Mouse (Mus musculus): ENCODE data around the gene Mthfr. TPM values are rescaled to one million over a fixed set of nuclear protein-coding genes. Genes with fewer than 3 reads are reported as not detected.
A peak's percentile ranks its signal among the peaks of the same experiment; 100 is the strongest.

Gene Mthfr
- polyA plus RNA-seq, 1 experiment from 2014 or later, result 8.2 TPM

GRCm38 (mm10) chr4:148081201-148081600 is 42.3 kb downstream of the Mthfr start:
- 91% methylated on average over 10 of the region's 10 CpGs for WGBS
- no peak overlapping the region for H3K4me2 ChIP-seq (replicated peaks; ENCODE audit: low read depth)

GRCm38 (mm10) chr4:148082257-148083044 is 43.6 kb downstream of the Mthfr start:
- Histone ChIP-seq H3K36me3 (ENCODE audit: control insufficient read depth, insufficient read depth, low read length) (peaks cover 6% of the 10 kb centered on the region), H3K27ac (replicated peaks) (peak overlapping the region; percentile 53; the same call in 1 of the 2 replicates), H3K27me3 (ENCODE audit: control insufficient read depth, insufficient read depth, low read length) (no peaks in the 10 kb centered on the region), H3K4me1 (replicated peaks; ENCODE audit: control insufficient read depth, insufficient read depth) (no peaks in the 10 kb centered on the region), H3K9me3 (ENCODE audit: control insufficient read depth, low read length) (no peaks in the 10 kb centered on the region), H3K9ac (ENCODE audit: low read length) (no peak overlapping the region), H3K4me2 (replicated peaks; ENCODE audit: low read depth) (no peak overlapping the region), H3K4me3 (ENCODE audit: low read depth, low read length) (no peak overlapping the region)
- 50% methylated on average over 12 of the region's 12 CpGs for WGBS
- DNase-seq (ENCODE audit: low spot score) (peak; percentile 73), ATAC-seq (ENCODE audit: low FRiP score, low TSS enrichment) (peak; percentile 19; the same call in 1 of the 2 replicates)
- peak; percentile 81 for TF ChIP-seq CTCF (IDR thresholded peaks at IDR 0.05; ENCODE audit: low read depth)
- no peak for TF ChIP-seq EP300 (optimal IDR thresholded peaks at IDR 0.05)

More at GRCm38 (mm10) chr4:148081201-148081600, 42.3 kb downstream of the Mthfr start:
- no peak for ATAC-seq (ENCODE audit: low FRiP score, low TSS enrichment)
- DNase-seq (ENCODE audit: low spot score), result no peak
- peaks cover 6% of the 10 kb centered on the region for H3K36me3 ChIP-seq (ENCODE audit: control insufficient read depth, insufficient read depth, low read length)
- no peaks in the 10 kb centered on the region for H3K4me1 ChIP-seq (replicated peaks; ENCODE audit: control insufficient read depth, insufficient read depth)
- H3K4me3 ChIP-seq (ENCODE audit: low read depth, low read length), result no peak overlapping the region
- H3K9ac ChIP-seq (ENCODE audit: low read length), result no peak overlapping the region
- no peaks in the 10 kb centered on the region for H3K27me3 ChIP-seq (ENCODE audit: control insufficient read depth, insufficient read depth, low read length)
- H3K9me3 ChIP-seq (ENCODE audit: control insufficient read depth, low read length), result no peaks in the 10 kb centered on the region
- TF ChIP-seq EP300 (optimal IDR thresholded peaks at IDR 0.05) (no peak), CTCF (IDR thresholded peaks at IDR 0.05; ENCODE audit: low read depth) (no peak)
- no peak overlapping the region for H3K27ac ChIP-seq (replicated peaks)

GRCm38 (mm10) chr4:148083176-148083899 is 44.5 kb downstream of the Mthfr start:
- Histone ChIP-seq H3K27me3 (ENCODE audit: control insufficient read depth, insufficient read depth, low read length) (no peaks in the 10 kb centered on the region), H3K4me2 (replicated peaks; ENCODE audit: low read depth) (no peak overlapping the region), H3K9ac (ENCODE audit: low read length) (no peak overlapping the region), H3K27ac (replicated peaks) (peak overlapping the region; percentile 53), H3K9me3 (ENCODE audit: control insufficient read depth, low read length) (no peaks in the 10 kb centered on the region), H3K4me3 (ENCODE audit: low read depth, low read length) (no peak overlapping the region), H3K36me3 (ENCODE audit: control insufficient read depth, insufficient read depth, low read length) (peaks cover 6% of the 10 kb centered on the region), H3K4me1 (replicated peaks; ENCODE audit: control insufficient read depth, insufficient read depth) (no peaks in the 10 kb centered on the region; the same call in 1 of the 2 replicates)
- DNase-seq (ENCODE audit: low spot score), result no peak
- no peak for TF ChIP-seq EP300 (optimal IDR thresholded peaks at IDR 0.05)
- TF ChIP-seq CTCF (IDR thresholded peaks at IDR 0.05; ENCODE audit: low read depth), result no peak
- 53% methylated on average over 21 of the region's 21 CpGs for WGBS
- ATAC-seq (ENCODE audit: low FRiP score, low TSS enrichment), result no peak

- WGBS, result 29% methylated on average over 7 of the region's 8 CpGs
- Histone ChIP-seq H3K27me3 (ENCODE audit: control insufficient read depth, insufficient read depth, low read length) (no peaks in the 10 kb centered on the region), H3K27ac (replicated peaks) (no peak overlapping the region), H3K4me2 (replicated peaks; ENCODE audit: low read depth) (peak overlapping the region; percentile 8; the same call in 1 of the 2 replicates), H3K9me3 (ENCODE audit: control insufficient read depth, low read length) (no peaks in the 10 kb centered on the region), H3K4me3 (ENCODE audit: low read depth, low read length) (no peak overlapping the region), H3K4me1 (replicated peaks; ENCODE audit: control insufficient read depth, insufficient read depth) (no peaks in the 10 kb centered on the region; the same call in 1 of the 2 replicates), H3K9ac (ENCODE audit: low read length) (no peak overlapping the region), H3K36me3 (ENCODE audit: control insufficient read depth, insufficient read depth, low read length) (peaks cover 6% of the 10 kb centered on the region)
- DNase-seq (ENCODE audit: low spot score) (peak; percentile 71), ATAC-seq (ENCODE audit: low FRiP score, low TSS enrichment) (peak; percentile 11; the same call in 1 of the 2 replicates)
- TF ChIP-seq CTCF (IDR thresholded peaks at IDR 0.05; ENCODE audit: low read depth), result no peak
- no peak for TF ChIP-seq EP300 (optimal IDR thresholded peaks at IDR 0.05)
Measured at GRCm38 (mm10) chr4:148084261-148084714, 45.4 kb downstream of the Mthfr start.

GRCm38 (mm10) chr4:148085131-148085906 is 46.4 kb downstream of the Mthfr start:
- no peak overlapping the region for H3K27ac ChIP-seq (replicated peaks)
- H3K36me3 ChIP-seq (ENCODE audit: control insufficient read depth, insufficient read depth, low read length), result peaks cover 6% of the 10 kb centered on the region
- no peaks in the 10 kb centered on the region for H3K9me3 ChIP-seq (ENCODE audit: control insufficient read depth, low read length)
- no peak overlapping the region for H3K4me2 ChIP-seq (replicated peaks; ENCODE audit: low read depth)
- H3K4me3 ChIP-seq (ENCODE audit: low read depth, low read length), result no peak overlapping the region
- ATAC-seq (ENCODE audit: low FRiP score, low TSS enrichment) (no peak), DNase-seq (ENCODE audit: low spot score) (no peak)
- no peak overlapping the region for H3K9ac ChIP-seq (ENCODE audit: low read length)
- TF ChIP-seq CTCF (IDR thresholded peaks at IDR 0.05; ENCODE audit: low read depth), result no peak
- TF ChIP-seq EP300 (optimal IDR thresholded peaks at IDR 0.05), result no peak
- WGBS, result 52% methylated on average over 10 of the region's 10 CpGs
- H3K4me1 ChIP-seq (replicated peaks; ENCODE audit: control insufficient read depth, insufficient read depth), result no peaks in the 10 kb centered on the region; the same call in 1 of the 2 replicates
- H3K27me3 ChIP-seq (ENCODE audit: control insufficient read depth, insufficient read depth, low read length), result no peaks in the 10 kb centered on the region

All from stomach, postnatal 0 days (tissue).